Mouse (Mus musculus) midbrain, embryonic 15.5 days (tissue): Measurements from ENCODE around the gene Gapvd1. TPM values are rescaled to one million over a fixed set of nuclear protein-coding genes. Genes with fewer than 3 reads are reported as not detected.
A peak's percentile ranks its signal among the peaks of the same experiment; 100 is the strongest.

Experiments
- ATAC-seq: fragments of 200-750 bp; cut with Nextera tagmentation; replicated peaks from 2 replicates; pipeline ENCODE4 v1.8.0; 2017; ENCODE audit warnings: moderate TSS enrichment
- H3K27ac ChIP-seq: fragments of 300-500 bp; sonication (generic); 2 replicates; pipeline ENCODE4 v1.5.1; 2015; ENCODE audit warnings: mild to moderate bottlenecking, inconsistent platforms
- H3K27me3 ChIP-seq: fragments of 300-500 bp; sonication (generic); replicated peaks from 2 replicates; pipeline ENCODE4 v1.6.1; 2015; ENCODE audit warnings: inconsistent platforms
- H3K36me3 ChIP-seq: fragments of 300-500 bp; sonication (generic); replicated peaks from 2 replicates; pipeline ENCODE4 v1.6.1; 2015; ENCODE audit warnings: inconsistent platforms
- H3K4me1 ChIP-seq: fragments of 300-500 bp; sonication (generic); 2 replicates; pipeline ENCODE4 v1.6.1; 2015; ENCODE audit warnings: inconsistent platforms
- H3K4me2 ChIP-seq: fragments of 300-500 bp; sonication (generic); 2 replicates; pipeline ENCODE4 v1.6.1; 2015; ENCODE audit warnings: inconsistent platforms, mild to moderate bottlenecking, moderate library complexity
- H3K4me3 ChIP-seq: fragments of 300-500 bp; sonication (generic); 2 replicates; pipeline ENCODE4 v1.5.1; 2015; ENCODE audit warnings: mild to moderate bottlenecking, inconsistent platforms
- H3K9ac ChIP-seq: fragments of 300-500 bp; sonication (generic); 2 replicates; pipeline ENCODE4 v1.6.1; 2015; ENCODE audit warnings: mild to moderate bottlenecking, inconsistent platforms
- H3K9me3 ChIP-seq: fragments of 300-500 bp; sonication (generic); 2 replicates; pipeline ENCODE4 v1.6.1; 2016; ENCODE audit warnings: inconsistent platforms
- WGBS: fragments of 180-500 bp; shearing (Covaris S2); methylation state at CpG from one replicate; pipeline ENCODE4 v1.1.7; 2015; ENCODE audit warnings: mixed read lengths; 5-methylcytosine and 5-hydroxymethylcytosine counted together
- polyA plus RNA-seq: library from polyadenylated mRNA; unstranded; fragments of >200 nt; fragmentation: Nextera tagmentation; extraction: Ambion mirVana; gene quantifications from 2 replicates; pipeline ENCODE4 v1.2.1, GENCODE M21; 2015

Gene Gapvd1
- polyA plus RNA-seq, 1 experiment from 2014 or later = 123 TPM

DNA sequence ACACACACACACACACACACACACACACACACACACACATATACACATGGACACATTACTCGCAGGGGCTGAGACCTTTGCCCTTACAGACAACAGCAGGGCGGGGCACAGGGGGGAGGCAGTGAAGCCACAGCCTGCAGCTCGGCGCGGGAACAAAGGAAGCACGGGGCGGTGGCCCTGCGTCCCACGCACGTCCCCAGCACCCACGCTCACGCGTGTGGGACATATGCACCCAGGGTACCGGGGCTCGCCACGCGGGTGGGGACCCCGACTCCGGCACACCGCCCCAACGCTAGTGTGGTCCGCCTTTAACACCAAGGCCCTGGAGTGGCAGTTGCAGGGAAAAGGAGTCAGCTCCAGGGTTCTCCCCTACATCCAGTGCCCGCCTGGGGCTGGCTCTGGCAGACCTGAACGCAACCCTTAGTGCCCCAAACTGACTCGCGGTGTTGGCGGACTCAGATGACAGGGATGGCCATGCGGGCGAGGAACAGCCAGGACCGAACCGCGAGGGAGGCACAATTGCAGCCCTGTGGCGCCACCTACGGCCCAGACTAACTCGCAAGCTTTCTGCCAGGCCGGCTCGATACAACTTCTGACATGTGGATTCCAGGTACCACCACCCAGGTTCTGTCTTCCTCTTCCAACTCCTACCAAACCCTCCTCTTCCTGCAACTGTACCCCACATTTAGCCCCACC, 115.9 kb downstream of the Gapvd1 start:
- Histone ChIP-seq H3K9me3 (no peaks in the 10 kb centered on the region), H3K9ac (peak overlapping the region; percentile 44), H3K27ac (no peak overlapping the region), H3K27me3 (no peaks in the 10 kb centered on the region), H3K4me2 (peak overlapping the region; percentile 83), H3K4me1 (peaks cover 8% of the 10 kb centered on the region; the same call in 1 of the 2 replicates), H3K4me3 (peak overlapping the region; percentile 38), H3K36me3 (no peaks in the 10 kb centered on the region)
- 13% methylated on average over 37 of the region's 37 CpGs for WGBS
- ATAC-seq = peak; percentile 80

GRCm38 (mm10) chr2:34635249-34636165, 119.5 kb downstream of the Gapvd1 start:
- no peak for ATAC-seq
- Histone ChIP-seq H3K9me3 (no peaks in the 10 kb centered on the region), H3K4me2 (no peak overlapping the region), H3K27me3 (no peaks in the 10 kb centered on the region), H3K4me3 (no peak overlapping the region), H3K4me1 (peaks cover 8% of the 10 kb centered on the region; the same call in 1 of the 2 replicates), H3K27ac (no peak overlapping the region), H3K36me3 (no peaks in the 10 kb centered on the region), H3K9ac (no peak overlapping the region)
- 57% methylated on average over 14 of the region's 14 CpGs for WGBS

GRCm38 (mm10) chr2:34632051-34632450, 123.0 kb downstream of the Gapvd1 start:
- no peaks in the 10 kb centered on the region for H3K36me3 ChIP-seq
- peaks cover 4% of the 10 kb centered on the region; the same call in 1 of the 2 replicates for H3K4me1 ChIP-seq
- no peak overlapping the region for H3K4me2 ChIP-seq
- 79% methylated on average over 12 of the region's 12 CpGs for WGBS
- H3K27me3 ChIP-seq = no peaks in the 10 kb centered on the region
- no peaks in the 10 kb centered on the region for H3K9me3 ChIP-seq
- no peak overlapping the region for H3K9ac ChIP-seq
- no peak overlapping the region for H3K27ac ChIP-seq
- no peak for ATAC-seq
- H3K4me3 ChIP-seq = no peak overlapping the region

DNA sequence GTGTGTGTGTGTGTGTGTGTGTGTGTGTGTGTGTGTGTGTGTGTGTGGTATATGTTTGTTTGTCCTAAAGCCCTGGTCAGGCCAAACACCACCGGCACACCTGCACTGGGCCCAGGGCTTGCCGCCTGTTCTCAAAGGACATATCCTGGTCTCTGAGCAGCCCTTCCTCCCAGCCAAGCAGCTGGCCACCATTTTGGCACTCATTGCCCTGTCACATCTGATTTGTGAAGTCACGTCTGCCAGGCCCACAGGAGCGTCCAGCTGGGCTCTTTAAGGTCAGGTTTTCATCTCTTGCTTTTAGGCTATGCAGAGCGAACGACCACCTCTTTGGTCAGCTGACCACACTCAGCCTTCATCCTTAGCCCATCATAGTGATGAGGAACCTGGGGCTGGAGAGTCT, 124.6 kb downstream of the Gapvd1 start:
- no peak for ATAC-seq
- H3K4me1 ChIP-seq = no peaks in the 10 kb centered on the region; the same call in 1 of the 2 replicates
- no peaks in the 10 kb centered on the region for H3K9me3 ChIP-seq
- 75% methylated on average over 6 of the region's 6 CpGs for WGBS
- no peak overlapping the region for H3K27ac ChIP-seq
- no peak overlapping the region for H3K9ac ChIP-seq
- no peak overlapping the region for H3K4me2 ChIP-seq
- H3K4me3 ChIP-seq = no peak overlapping the region
- H3K27me3 ChIP-seq = no peaks in the 10 kb centered on the region
- 0 out of 2 replicates have a peak, but pooled peaks cover 3% of the 10 kb centered on the region for H3K36me3 ChIP-seq

- Histone ChIP-seq H3K27ac (no peak overlapping the region), H3K9me3 (no peaks in the 10 kb centered on the region), H3K36me3 (0 out of 2 replicates have a peak, but pooled peaks cover 3% of the 10 kb centered on the region), H3K4me3 (no peak overlapping the region), H3K27me3 (no peaks in the 10 kb centered on the region), H3K4me1 (no peaks in the 10 kb centered on the region), H3K4me2 (no peak overlapping the region), H3K9ac (no peak overlapping the region)
- WGBS = 80% methylated on average over 7 of the region's 7 CpGs
- ATAC-seq = no peak
Measured at GRCm38 (mm10) chr2:34629758-34630157, 125.3 kb downstream of the Gapvd1 start.

GRCm38 (mm10) chr2:34628903-34629540, 126.0 kb downstream of the Gapvd1 start:
- no peak for ATAC-seq
- whole genome bisulfite sequencing = 92% methylated on average over 4 of the region's 4 CpGs
- H3K36me3 ChIP-seq = 0 out of 2 replicates have a peak, but pooled peaks cover 3% of the 10 kb centered on the region
- H3K9ac ChIP-seq = no peak overlapping the region
- H3K4me3 ChIP-seq = no peak overlapping the region
- H3K9me3 ChIP-seq = no peaks in the 10 kb centered on the region
- no peaks in the 10 kb centered on the region for H3K4me1 ChIP-seq
- H3K27ac ChIP-seq = no peak overlapping the region
- no peaks in the 10 kb centered on the region for H3K27me3 ChIP-seq
- no peak overlapping the region for H3K4me2 ChIP-seq

- 75% methylated on average over 17 of the region's 17 CpGs for WGBS
- Histone ChIP-seq H3K9me3 (no peaks in the 10 kb centered on the region), H3K4me2 (no peak overlapping the region), H3K36me3 (0 out of 2 replicates have a peak, but pooled peaks cover 3% of the 10 kb centered on the region), H3K27me3 (no peaks in the 10 kb centered on the region), H3K4me1 (no peaks in the 10 kb centered on the region), H3K4me3 (no peak overlapping the region), H3K9ac (no peak overlapping the region), H3K27ac (no peak overlapping the region)
- peak; percentile 56; the same call in 1 of the 2 replicates for ATAC-seq
Measured at GRCm38 (mm10) chr2:34627328-34628226, 127.5 kb downstream of the Gapvd1 start.

Other genes starting within 250 kb of the Gapvd1 start
- gene Hspa5, start 16.7 kb upstream of the Gapvd1 start, polyA plus RNA-seq = 418 and 429 TPM in 2 replicates
- 23.2 and 24.5 TPM in 2 replicates for gene Rabepk, start 44.7 kb upstream of the Gapvd1 start, polyA plus RNA-seq
- gene Fbxw2, start 71.1 kb upstream of the Gapvd1 start, polyA plus RNA-seq = 102 and 107 TPM in 2 replicates
- 0.17 TPM in 1 of 2 replicates, not detected in the other for gene Gm34653, start 77.8 kb upstream of the Gapvd1 start, polyA plus RNA-seq
- gene Cutal, start 119.2 kb upstream of the Gapvd1 start, polyA plus RNA-seq = 0.26 and 0.40 TPM in 2 replicates
- 101 and 102 TPM in 2 replicates for gene Psmd5, start 119.7 kb upstream of the Gapvd1 start, polyA plus RNA-seq
- gene Phf19, start 158.8 kb upstream of the Gapvd1 start, polyA plus RNA-seq = 1.5 and 2.1 TPM in 2 replicates
- 3.6 and 3.8 TPM in 2 replicates for gene Traf1, start 206.5 kb upstream of the Gapvd1 start, polyA plus RNA-seq